Mouse (Mus musculus) cerebellum, postnatal 4 days (tissue): Measurements from ENCODE around the gene Aup1.

Experiments used
- DNase-seq, 2 experiments: peaks; one replicate each; pipeline ENCODE4 v3.0.0; 2022; ENCODE audit warnings: low spot score in 2 of 2, mixed read lengths in 1 of 2

Gene Aup1

GRCm38 (mm10) chr6:83069488-83070246 lies 15.3 kb downstream of the Aup1 start:
- no peak for DNase-seq

- DNase-seq = no peak
Observed at GRCm38 (mm10) chr6:83070247-83070310, 15.8 kb downstream of the Aup1 start, which contains the start of gene Tlx2. Gene Tlx2, minus strand, starts transcription at chr6:83070293.

- no peak for DNase-seq
Observed at GRCm38 (mm10) chr6:83070311-83071219, 16.2 kb downstream of the Aup1 start.

GRCm38 (mm10) chr6:83071220-83071619 lies 16.9 kb downstream of the Aup1 start:
- no peak for DNase-seq

- no peak for DNase-seq
Observed at GRCm38 (mm10) chr6:83074979-83075378, 20.7 kb downstream of the Aup1 start.

DNA sequence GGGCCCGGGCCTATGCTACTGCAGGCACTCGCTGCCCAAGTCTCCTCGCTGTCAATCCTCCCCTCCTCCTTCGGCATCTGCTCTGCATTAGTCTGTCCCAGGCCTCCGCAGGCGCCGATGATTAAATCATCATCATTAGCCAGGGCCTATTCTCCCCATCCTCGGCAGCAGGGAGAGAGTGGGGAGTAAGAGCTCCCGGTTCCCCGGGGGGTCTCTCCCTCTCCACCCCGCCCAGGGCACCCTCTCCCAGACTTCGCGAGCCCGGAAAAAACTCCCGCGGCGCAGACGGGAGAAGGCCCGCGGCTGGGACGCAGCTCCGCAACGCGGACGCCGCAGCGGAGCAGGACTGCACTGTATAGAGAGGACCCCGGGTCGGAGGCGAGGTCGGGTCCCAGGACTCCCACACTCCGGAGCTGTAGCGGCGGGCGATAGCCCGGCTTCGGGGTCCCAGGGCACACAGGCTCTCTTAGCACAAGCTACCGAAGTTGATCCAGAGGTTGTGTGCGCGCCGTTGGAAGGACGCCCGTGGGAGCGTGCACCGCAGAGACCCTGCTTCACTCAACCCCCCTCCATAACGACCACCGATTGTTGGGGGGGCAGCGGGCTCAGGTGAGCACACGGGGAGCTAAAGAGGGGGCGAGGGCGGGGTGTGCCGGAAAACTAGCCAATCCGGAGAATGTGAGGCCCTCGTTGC lies 23.5 kb downstream of the Aup1 start, which contains the start of gene Pcgf1:
Gene Pcgf1 (plus strand): TSS at position 240 of the 694 bp plus-strand sequence.
- DNase-seq = no peak

- peak; percentile 99 for DNase-seq
Observed at GRCm38 (mm10) chr6:83078324-83078858, 24.1 kb downstream of the Aup1 start.

GRCm38 (mm10) chr6:83080210-83080609 lies 25.9 kb downstream of the Aup1 start:
- no peak for DNase-seq

- no peak for DNase-seq
Observed at GRCm38 (mm10) chr6:83083497-83083896, 29.2 kb downstream of the Aup1 start.

DNA sequence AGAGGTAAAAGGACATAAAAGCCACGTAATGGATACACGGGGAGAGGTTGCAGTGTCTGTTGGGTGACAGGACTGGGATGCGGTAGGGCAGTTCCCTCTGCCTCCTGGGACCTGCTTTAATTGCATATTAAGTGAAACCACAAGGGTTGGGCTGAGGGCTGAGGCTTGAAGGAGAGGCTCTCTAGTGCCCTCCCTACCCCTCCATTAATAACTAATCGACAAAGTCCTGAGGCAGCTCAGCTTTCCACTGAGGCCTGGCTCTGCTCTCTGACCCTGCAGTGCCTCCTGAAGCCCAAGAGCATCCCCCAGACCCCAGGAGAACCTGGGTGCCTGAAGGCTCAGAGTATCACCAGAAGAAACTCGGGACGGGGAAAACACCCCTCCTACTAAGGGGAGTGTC lies 30.2 kb downstream of the Aup1 start:
- DNase-seq = no peak

DNA sequence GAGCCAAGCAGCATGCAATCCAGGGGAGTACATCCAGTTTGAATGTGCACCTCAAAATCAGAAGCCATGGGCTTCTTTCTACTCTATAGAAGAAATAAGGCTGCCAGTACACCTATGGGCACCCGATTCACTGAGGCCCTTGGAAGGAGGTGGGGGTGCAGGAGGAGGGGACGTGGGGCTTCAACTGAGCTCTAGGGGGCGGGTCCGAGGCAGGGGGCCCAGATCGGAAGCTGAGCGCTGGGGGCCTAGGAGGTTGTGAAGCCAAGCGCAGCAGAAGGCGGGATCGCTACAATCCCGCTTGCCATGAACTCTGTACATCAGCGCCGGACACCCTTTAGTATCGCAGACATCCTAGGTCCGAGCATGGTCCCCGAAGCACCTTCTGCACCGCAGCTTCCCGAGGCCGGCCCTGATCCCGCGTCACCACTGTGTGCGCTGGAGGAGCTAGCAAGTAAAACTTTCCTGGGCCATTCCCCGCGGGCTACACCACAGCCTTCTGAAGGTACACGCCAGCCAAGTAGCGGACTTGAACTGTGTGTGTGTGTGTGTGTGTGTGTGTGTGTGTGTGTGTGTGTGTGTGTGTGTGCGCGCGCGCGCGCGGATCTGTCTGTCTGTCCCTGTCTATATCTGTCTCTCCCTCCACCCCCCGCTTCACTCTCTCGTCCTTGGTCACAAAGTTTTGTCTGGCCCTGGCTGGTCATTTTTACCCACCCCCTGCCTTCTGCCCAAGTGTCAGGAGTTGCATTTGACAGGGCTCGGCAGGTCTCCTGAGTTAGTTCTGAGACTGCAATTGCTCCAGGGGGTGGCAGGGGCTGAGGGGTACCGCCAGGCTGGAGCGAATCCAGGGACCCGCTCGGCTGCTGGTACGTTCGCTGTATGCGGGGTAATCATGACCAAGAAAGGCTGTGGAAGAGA lies 32.1 kb downstream of the Aup1 start, which contains the start of gene Lbx2:
Gene Lbx2 (plus strand): TSS at position 247 of the 915 bp plus-strand sequence.
- DNase-seq = no peak

- peak in 1 of 2 experiments; percentile 14 for DNase-seq
Observed at GRCm38 (mm10) chr6:83087205-83087925, 33.0 kb downstream of the Aup1 start.

- no peak for DNase-seq
Observed at GRCm38 (mm10) chr6:83087926-83088260, 33.6 kb downstream of the Aup1 start.

DNA sequence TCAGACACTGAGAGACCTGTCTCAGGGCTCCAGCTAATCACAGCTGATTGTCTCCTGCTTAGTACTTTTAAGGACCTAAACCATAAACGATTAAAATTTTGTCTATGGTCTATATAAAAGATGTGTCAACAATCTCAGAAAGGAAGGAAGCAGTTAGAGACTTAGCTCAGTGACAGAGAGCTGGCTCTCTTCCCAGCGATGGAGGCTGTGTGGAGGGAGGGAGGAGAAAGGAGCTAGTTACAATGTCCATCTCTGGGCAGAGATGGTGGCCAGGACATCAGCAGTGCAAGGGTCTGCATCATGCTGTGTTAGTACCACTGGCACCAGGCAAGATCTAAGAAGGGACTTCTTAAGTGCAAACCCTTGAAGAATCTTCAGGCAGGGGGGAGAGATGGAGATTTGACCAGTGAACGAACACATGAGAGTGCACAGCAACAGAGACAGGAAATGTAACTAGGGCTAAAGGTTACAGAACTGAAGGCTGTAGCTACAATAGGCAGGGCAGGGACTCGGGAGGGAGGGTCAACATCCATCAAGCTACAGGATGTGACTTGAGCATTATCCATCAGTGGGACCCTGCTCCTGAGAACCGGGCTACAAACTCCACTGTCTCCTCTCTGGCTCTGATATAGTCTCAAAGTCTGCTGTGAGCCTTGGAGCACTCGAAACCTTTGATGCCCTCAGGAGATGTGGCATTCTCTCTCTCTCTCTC lies 38.3 kb downstream of the Aup1 start:
- DNase-seq = no peak

DNA sequence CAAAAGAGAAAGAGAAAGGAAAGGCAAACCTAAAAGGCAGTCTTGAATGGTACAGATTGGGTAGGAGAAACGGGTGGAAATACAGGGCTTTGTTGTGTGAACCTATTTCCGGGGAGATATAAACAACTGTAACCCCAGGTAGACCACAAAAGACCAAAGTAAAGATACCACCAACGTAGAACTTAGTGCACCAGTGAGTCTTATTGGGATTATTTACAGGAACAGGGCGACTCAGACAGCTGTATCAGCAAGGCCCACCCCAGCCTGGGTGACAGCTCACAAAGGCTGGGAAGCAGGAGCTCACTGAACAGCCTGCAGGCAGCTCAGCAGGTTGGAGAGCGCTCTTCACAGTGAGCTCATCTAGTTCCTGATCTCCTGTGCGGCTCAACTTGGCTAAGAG lies 41.6 kb downstream of the Aup1 start:
- no peak for DNase-seq

- DNase-seq = no peak
Observed at GRCm38 (mm10) chr6:83098411-83098810, 44.1 kb downstream of the Aup1 start.

- DNase-seq = peak; percentile 70 to 84
Observed at GRCm38 (mm10) chr6:83101316-83101687, 47.0 kb downstream of the Aup1 start, which contains the start of the genes Ccdc142 and Gm42688. Gene Ccdc142, plus strand, starts transcription at chr6:83101601. Gene Gm42688, plus strand, starts transcription at chr6:83101617.

GRCm38 (mm10) chr6:83101688-83102556 lies 47.6 kb downstream of the Aup1 start:
- peak; percentile 27 to 63 for DNase-seq

DNA sequence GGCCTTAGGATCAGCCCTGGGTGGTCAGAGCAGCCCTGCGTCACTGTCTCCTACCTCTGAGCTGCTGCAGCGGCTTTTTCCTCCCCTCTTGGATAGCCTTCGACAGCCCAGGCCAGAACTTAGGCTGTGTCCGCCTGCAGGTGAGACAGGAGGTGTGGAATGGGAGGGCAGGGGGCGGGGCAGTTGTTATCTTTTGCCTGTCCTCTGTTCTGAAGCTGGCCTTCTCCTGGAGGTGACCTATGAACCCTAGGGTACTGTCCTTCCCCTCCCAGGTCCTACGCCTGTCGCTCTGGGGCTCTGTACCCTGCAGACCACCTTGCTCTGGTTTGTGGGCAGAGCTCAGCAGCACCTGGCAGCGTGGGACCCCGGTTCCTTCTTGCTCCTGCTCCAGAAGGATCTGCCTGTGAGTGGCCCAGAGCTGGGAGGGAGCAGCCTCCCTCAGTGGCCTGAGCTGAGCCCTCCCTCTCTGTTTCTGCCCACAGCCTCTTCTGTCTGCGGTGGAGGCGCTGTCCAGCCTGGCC lies 48.9 kb downstream of the Aup1 start:
- DNase-seq = no peak
